ENCODE assay signal across 16 mouse cellular contexts in genomic region chr1:60054659-60055058, GRCm38 (mm10). TPM values are rescaled to one million over a fixed set of nuclear protein-coding genes. Genes with fewer than 3 reads are reported as not detected.
DNase-seq lines count a peak whose midpoint lies in the region; ATAC-seq and TF ChIP-seq lines count a peak whose summit lies in the region.
"Had no signal": no experiment of that assay in that cellular context is flagged by ENCODE, and none has a peak within 500 bp of the region (broad histone marks: within the 10 kb centered on the region; RNA-seq: fewer than 3 reads in every experiment).

No protein-coding gene starts in this region.

- H3K27me3 ChIP-seq in hindbrain, postnatal 0 days (ENCODE audit: insufficient read depth, low read length): no peaks in the 10 kb centered on the region
- no peaks in the 10 kb centered on the region for H3K27me3 ChIP-seq in hindbrain, embryonic 13.5 days
- no peaks in the 10 kb centered on the region for H3K27me3 ChIP-seq in midbrain, postnatal 0 days (ENCODE audit: insufficient read depth, low read length)
- no peaks in the 10 kb centered on the region for H3K27me3 ChIP-seq in midbrain, embryonic 10.5 days (ENCODE audit: low read depth, poor library complexity, severe bottlenecking)
- no peaks in the 10 kb centered on the region for H3K27me3 ChIP-seq in G1E (ENCODE audit: insufficient read depth, low read length)
- no peaks in the 10 kb centered on the region for H3K27me3 ChIP-seq in limb, embryonic 10.5 days (ENCODE audit: low read depth, poor library complexity, severe bottlenecking)
- H3K27me3 ChIP-seq: forebrain, embryonic 12.5 days; heart, embryonic 15.5 days; hindbrain, embryonic 15.5 days; limb, embryonic 15.5 days had no signal

- TF ChIP-seq CTCF in hindbrain, postnatal 0 days (IDR thresholded peaks at IDR 0.05; ENCODE audit: low read depth): 0 out of 2 replicates have a peak, but pooled peaks have one; percentile 10
- 0 out of 2 replicates have a peak, but pooled peaks have one; percentile 1 for TF ChIP-seq CTCF in midbrain, postnatal 0 days (IDR thresholded peaks at IDR 0.05)
- TF ChIP-seq CTCF in G1E (IDR thresholded peaks at IDR 0.05; ENCODE audit: low read depth, low read length): peak; percentile 66

- no peak for ATAC-seq in hindbrain, postnatal 0 days
- no peak for ATAC-seq in hindbrain, embryonic 13.5 days (ENCODE audit: low FRiP score)
- ATAC-seq in midbrain, postnatal 0 days (ENCODE audit: low FRiP score): no peak
- ATAC-seq in G1E (ENCODE audit: extremely low read depth, insufficient number of reproducible peaks, low FRiP score, poor library complexity, severe bottlenecking): peak; percentile 28; the same call in 1 of the 2 replicates

- no peak overlapping the region for H3K4me2 ChIP-seq in hindbrain, postnatal 0 days (ENCODE audit: low read depth, low read length)
- H3K4me2 ChIP-seq in hindbrain, embryonic 13.5 days: no peak overlapping the region
- H3K4me2 ChIP-seq in midbrain, postnatal 0 days (ENCODE audit: low read depth, low read length, poor library complexity, severe bottlenecking): no peak overlapping the region
- H3K4me2 ChIP-seq: forebrain, embryonic 12.5 days; heart, embryonic 15.5 days; hindbrain, embryonic 15.5 days; limb, embryonic 15.5 days had no signal

- H3K4me3 ChIP-seq in hindbrain, postnatal 0 days (ENCODE audit: low read length): no peak overlapping the region
- no peak overlapping the region for H3K4me3 ChIP-seq in hindbrain, embryonic 13.5 days
- H3K4me3 ChIP-seq in midbrain, postnatal 0 days (ENCODE audit: low read depth, low read length): no peak overlapping the region
- no peak overlapping the region for H3K4me3 ChIP-seq in midbrain, embryonic 10.5 days
- no peak overlapping the region for H3K4me3 ChIP-seq in G1E (ENCODE audit: low read depth, low read length)
- no peak overlapping the region for H3K4me3 ChIP-seq in limb, embryonic 10.5 days
- H3K4me3 ChIP-seq: forebrain, embryonic 12.5 days; heart, embryonic 15.5 days; hindbrain, embryonic 15.5 days; limb, embryonic 15.5 days had no signal

- H3K4me1 ChIP-seq in hindbrain, postnatal 0 days (ENCODE audit: insufficient read depth, low read length): no peaks in the 10 kb centered on the region
- H3K4me1 ChIP-seq in hindbrain, embryonic 13.5 days (replicated peaks): no peaks in the 10 kb centered on the region
- no peaks in the 10 kb centered on the region for H3K4me1 ChIP-seq in midbrain, postnatal 0 days (ENCODE audit: insufficient read depth, low read length)
- no peaks in the 10 kb centered on the region for H3K4me1 ChIP-seq in midbrain, embryonic 10.5 days
- peaks cover 6% of the 10 kb centered on the region; the same call in 1 of the 2 replicates for H3K4me1 ChIP-seq in G1E (ENCODE audit: insufficient read depth, low read depth, low read length)
- no peaks in the 10 kb centered on the region for H3K4me1 ChIP-seq in limb, embryonic 10.5 days
- H3K4me1 ChIP-seq: forebrain, embryonic 12.5 days; heart, embryonic 15.5 days; hindbrain, embryonic 15.5 days; limb, embryonic 15.5 days had no signal

- H3K9ac ChIP-seq in hindbrain, postnatal 0 days (replicated peaks; ENCODE audit: low read length): no peak overlapping the region
- no peak overlapping the region for H3K9ac ChIP-seq in hindbrain, embryonic 13.5 days
- no peak overlapping the region for H3K9ac ChIP-seq in midbrain, postnatal 0 days (replicated peaks; ENCODE audit: low read length, poor library complexity, severe bottlenecking)
- H3K9ac ChIP-seq: forebrain, embryonic 12.5 days; heart, embryonic 15.5 days; hindbrain, embryonic 15.5 days; limb, embryonic 15.5 days had no signal

- no peaks in the 10 kb centered on the region for H3K36me3 ChIP-seq in hindbrain, postnatal 0 days (ENCODE audit: insufficient read depth, low read length)
- H3K36me3 ChIP-seq in hindbrain, embryonic 13.5 days: no peaks in the 10 kb centered on the region
- no peaks in the 10 kb centered on the region for H3K36me3 ChIP-seq in midbrain, postnatal 0 days (ENCODE audit: insufficient read depth, low read length)
- H3K36me3 ChIP-seq in midbrain, embryonic 10.5 days: no peaks in the 10 kb centered on the region
- H3K36me3 ChIP-seq in G1E (replicated peaks): no peaks in the 10 kb centered on the region
- no peaks in the 10 kb centered on the region for H3K36me3 ChIP-seq in limb, embryonic 10.5 days
- H3K36me3 ChIP-seq: forebrain, embryonic 12.5 days; heart, embryonic 15.5 days; hindbrain, embryonic 15.5 days; limb, embryonic 15.5 days had no signal

- no peaks in the 10 kb centered on the region for H3K9me3 ChIP-seq in hindbrain, postnatal 0 days (ENCODE audit: low read length)
- no peaks in the 10 kb centered on the region for H3K9me3 ChIP-seq in hindbrain, embryonic 13.5 days
- H3K9me3 ChIP-seq in midbrain, postnatal 0 days (ENCODE audit: low read length): no peaks in the 10 kb centered on the region
- H3K9me3 ChIP-seq in midbrain, embryonic 10.5 days (replicated peaks): no peaks in the 10 kb centered on the region
- H3K9me3 ChIP-seq in G1E (replicated peaks): no peaks in the 10 kb centered on the region
- H3K9me3 ChIP-seq in limb, embryonic 10.5 days (replicated peaks): no peaks in the 10 kb centered on the region
- H3K9me3 ChIP-seq: forebrain, embryonic 12.5 days; heart, embryonic 15.5 days; hindbrain, embryonic 15.5 days; limb, embryonic 15.5 days had no signal

- WGBS in hindbrain, postnatal 0 days: 30% methylated on average over 3 of the region's 3 CpGs
- WGBS in hindbrain, embryonic 13.5 days: 41% methylated on average over 3 of the region's 3 CpGs
- 38% methylated on average over 3 of the region's 3 CpGs for WGBS in midbrain, postnatal 0 days
- WGBS in midbrain, embryonic 10.5 days: 39% methylated on average over 3 of the region's 3 CpGs
- WGBS in limb, embryonic 10.5 days: 35% methylated on average over 3 of the region's 3 CpGs

- no peak overlapping the region for H3K27ac ChIP-seq in hindbrain, postnatal 0 days
- H3K27ac ChIP-seq in hindbrain, embryonic 13.5 days: no peak overlapping the region
- H3K27ac ChIP-seq in midbrain, postnatal 0 days (ENCODE audit: low read depth, low read length): no peak overlapping the region
- H3K27ac ChIP-seq in midbrain, embryonic 10.5 days (replicated peaks): no peak overlapping the region
- H3K27ac ChIP-seq in limb, embryonic 10.5 days: no peak overlapping the region
- H3K27ac ChIP-seq: forebrain, embryonic 12.5 days; heart, embryonic 15.5 days; hindbrain, embryonic 15.5 days; limb, embryonic 15.5 days; macrophage had no signal

- no peak for DNase-seq in hindbrain, postnatal 0 days (ENCODE audit: low spot score)
- no peak for DNase-seq in midbrain, postnatal 0 days (ENCODE audit: low spot score)
- DNase-seq in midbrain, embryonic 10.5 days (ENCODE audit: low spot score): no peak
- DNase-seq in G1E (ENCODE audit: low spot score): no peak
- peak; percentile 49 for DNase-seq in naive thymus-derived CD4-positive, alpha-beta T cell, adult 2 months (ENCODE audit: low read depth)
- DNase-seq in adrenal gland, adult 2 months: no peak
- DNase-seq in limb, embryonic 10.5 days (ENCODE audit: low spot score): no peak
- DNase-seq: cerebellum, postnatal 36 days; gastrocnemius, postnatal 25 days; kidney, postnatal 25 days had no signal

RNA-seq across cellular contexts. Expression of gene Ica1l, which starts 11.7 kb away (rescaled TPM):
- total RNA-seq in hindbrain, postnatal 0 days (2014; rRNA removed): 51.7 and 52.0 TPM in 2 replicates
- polyA plus RNA-seq in hindbrain, postnatal 0 days (2015; fragmentation: Nextera tagmentation; extraction: Ambion mirVana): 56.4 and 61.3 TPM in 2 replicates
- 27.9 and 31.3 TPM in 2 replicates for polyA plus RNA-seq in hindbrain, embryonic 13.5 days (2015; fragmentation: Nextera tagmentation; extraction: Ambion mirVana)
- 63.8 and 76.5 TPM in 2 replicates for total RNA-seq in midbrain, postnatal 0 days (2014; rRNA removed)
- polyA plus RNA-seq in midbrain, postnatal 0 days (2015; fragmentation: Nextera tagmentation; extraction: Ambion mirVana): 76.6 and 79.4 TPM in 2 replicates
- polyA plus RNA-seq in midbrain, embryonic 10.5 days (2016; fragmentation: Nextera tagmentation; extraction: Ambion mirVana): 0.79 and 2.6 TPM in 2 replicates
- total RNA-seq in G1E (2014; fragmentation: Nextera tagmentation) (9.6 and 10.5 TPM in 2 replicates), G1E (2017) (9.0 and 9.5 TPM in 2 replicates)
- polyA plus RNA-seq in G1E (2012): 1.3 and 2.2 TPM in 2 replicates
- total RNA-seq in adrenal gland, adult 2 months (2021): 1 to 10 TPM; 1.6 to 2.3 TPM
- 0.03 and 0.15 TPM in 2 replicates for polyA plus RNA-seq in adrenal gland, adult 2 months (2012; rRNA removed)
- 0.36 and 1.2 TPM in 2 replicates for polyA plus RNA-seq in limb, embryonic 10.5 days (2016; fragmentation: Nextera tagmentation; extraction: Ambion mirVana)
- polyA plus RNA-seq: macrophage had no signal

RNA-seq across cellular contexts. Expression of gene Carf, which starts 43.4 kb away (rescaled TPM):
- 12.3 and 14.1 TPM in 2 replicates for total RNA-seq in hindbrain, postnatal 0 days (2014; rRNA removed)
- polyA plus RNA-seq in hindbrain, postnatal 0 days (2015; fragmentation: Nextera tagmentation; extraction: Ambion mirVana): 7.9 and 8.0 TPM in 2 replicates
- polyA plus RNA-seq in hindbrain, embryonic 13.5 days (2015; fragmentation: Nextera tagmentation; extraction: Ambion mirVana): 7.6 and 8.9 TPM in 2 replicates
- total RNA-seq in midbrain, postnatal 0 days (2014; rRNA removed): 19.0 and 23.4 TPM in 2 replicates
- polyA plus RNA-seq in midbrain, postnatal 0 days (2015; fragmentation: Nextera tagmentation; extraction: Ambion mirVana): 8.0 and 8.4 TPM in 2 replicates
- 4.2 and 5.4 TPM in 2 replicates for polyA plus RNA-seq in midbrain, embryonic 10.5 days (2016; fragmentation: Nextera tagmentation; extraction: Ambion mirVana)
- total RNA-seq in G1E (2014; fragmentation: Nextera tagmentation) (56.5 and 57.1 TPM in 2 replicates), G1E (2017) (22.4 and 29.4 TPM in 2 replicates)
- polyA plus RNA-seq in G1E (2012): 0.79 and 0.93 TPM in 2 replicates
- 10 to 100 TPM; 10.5 to 11.7 TPM for total RNA-seq in adrenal gland, adult 2 months (2021)
- 0.81 and 1.3 TPM in 2 replicates for polyA plus RNA-seq in adrenal gland, adult 2 months (2012; rRNA removed)
- polyA plus RNA-seq in limb, embryonic 10.5 days (2016; fragmentation: Nextera tagmentation; extraction: Ambion mirVana): 4.3 and 6.3 TPM in 2 replicates

RNA-seq across cellular contexts. Expression of gene Wdr12, which starts 43.8 kb away (rescaled TPM):
- 11.0 and 15.8 TPM in 2 replicates for total RNA-seq in hindbrain, postnatal 0 days (2014; rRNA removed)
- 44.9 and 46.9 TPM in 2 replicates for polyA plus RNA-seq in hindbrain, postnatal 0 days (2015; fragmentation: Nextera tagmentation; extraction: Ambion mirVana)
- 45.7 and 48.7 TPM in 2 replicates for polyA plus RNA-seq in hindbrain, embryonic 13.5 days (2015; fragmentation: Nextera tagmentation; extraction: Ambion mirVana)
- total RNA-seq in midbrain, postnatal 0 days (2014; rRNA removed): 14.4 and 20.0 TPM in 2 replicates
- 46.4 and 47.6 TPM in 2 replicates for polyA plus RNA-seq in midbrain, postnatal 0 days (2015; fragmentation: Nextera tagmentation; extraction: Ambion mirVana)
- 58.5 and 73.3 TPM in 2 replicates for polyA plus RNA-seq in midbrain, embryonic 10.5 days (2016; fragmentation: Nextera tagmentation; extraction: Ambion mirVana)
- 133 and 142 TPM in 2 replicates for total RNA-seq in G1E (2014; fragmentation: Nextera tagmentation)
- total RNA-seq in G1E (2017): 171 and 174 TPM in 2 replicates
- polyA plus RNA-seq in G1E (2012): 4.7 TPM in 2 replicates
- 10 to 100 TPM; 15.8 to 17.8 TPM for total RNA-seq in adrenal gland, adult 2 months (2021)
- polyA plus RNA-seq in adrenal gland, adult 2 months (2012; rRNA removed): 1.8 TPM in 2 replicates
- 60.4 and 73.0 TPM in 2 replicates for polyA plus RNA-seq in limb, embryonic 10.5 days (2016; fragmentation: Nextera tagmentation; extraction: Ambion mirVana)

Comparison
In these comparisons a context has a peak if more than half of its experiments do, and no peak if none do; other contexts are left out.
1. CTCF ChIP-seq: peak in every context shown above with its lines; median percentile 66 in G1E; 10 in hindbrain, postnatal 0 days; 1 in midbrain, postnatal 0 days.